Mouse (Mus musculus) testis, adult 2 months (tissue): ENCODE measurements around the gene Actc1. TPM values are rescaled to one million over a fixed set of nuclear protein-coding genes. Genes with fewer than 3 reads are reported as not detected.

Source experiments
- H3K27ac ChIP-seq: fragments of 200-500 bp; 2 replicates; pipeline ENCODE4 v1.5.1; 2012; ENCODE audit warnings: low read depth, low read length; ENCODE audit not compliant: control insufficient read depth, insufficient read depth
- H3K27me3 ChIP-seq: fragments of 200-500 bp; 2 replicates; pipeline ENCODE4 v1.6.1; 2012; ENCODE audit warnings: mild to moderate bottlenecking, low read length, moderate library complexity; ENCODE audit not compliant: control insufficient read depth, insufficient read depth
- H3K36me3 ChIP-seq: fragments of 200-500 bp; 2 replicates; pipeline ENCODE4 v1.6.1; 2012; ENCODE audit warnings: mild to moderate bottlenecking, low read length; ENCODE audit not compliant: control insufficient read depth, insufficient read depth
- H3K4me1 ChIP-seq: fragments of 200-500 bp; 2 replicates; pipeline ENCODE4 v1.6.1; 2012; ENCODE audit warnings: low read length; ENCODE audit not compliant: control insufficient read depth, insufficient read depth
- H3K4me3 ChIP-seq: fragments of 200-500 bp; 2 replicates; pipeline ENCODE4 v1.5.1; 2012; ENCODE audit warnings: low read depth, mild to moderate bottlenecking, low read length, moderate library complexity, mixed read lengths; ENCODE audit not compliant: control insufficient read depth
- CTCF ChIP-seq: fragments of 200-500 bp; IDR thresholded peaks from 2 replicates; pipeline ENCODE4 v1.5.1; 2012; ENCODE audit warnings: low read depth, mild to moderate bottlenecking, inconsistent platforms, low read length, moderate library complexity; ENCODE audit not compliant: control insufficient read depth, insufficient read depth, insufficient replicate concordance
- POLR2A ChIP-seq: fragments of 200-500 bp; IDR thresholded peaks from 2 replicates; pipeline ENCODE4 v1.6.1; 2012; ENCODE audit warnings: low read depth, mild to moderate bottlenecking, inconsistent platforms, low read length, moderate library complexity; ENCODE audit not compliant: control insufficient read depth
- polyA plus RNA-seq: library from polyadenylated mRNA; depleted of rRNA; stranded (reverse); fragments of >200 nt; gene quantifications from 2 replicates; pipeline ENCODE4 v1.2.3, GENCODE M21; 2012

The Actc1 gene
- polyA plus RNA-seq, 1 experiment: 0.57 TPM

DNA sequence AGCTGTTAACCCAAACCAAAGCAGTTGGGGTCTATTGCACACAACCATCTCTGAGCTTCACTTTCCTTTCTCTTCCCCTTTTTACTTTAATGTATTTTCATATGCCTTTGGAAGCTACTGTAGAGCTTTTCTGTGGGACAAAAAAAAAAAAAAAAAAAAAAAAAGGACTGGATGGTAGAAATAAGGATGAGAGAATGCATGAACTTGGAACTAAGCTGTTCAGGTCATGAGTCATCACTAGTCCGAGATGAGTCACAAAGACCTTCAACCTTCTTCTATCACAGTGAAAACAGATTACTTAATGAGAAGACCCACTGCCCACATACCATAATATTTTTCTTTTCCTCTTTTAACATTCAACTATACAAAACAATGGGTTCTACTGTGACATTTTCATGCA is 6.3 kb upstream of the Actc1 start:
- Histone ChIP-seq H3K4me1 (peaks cover 10% of the 10 kb centered on the region), H3K4me3 (no peak overlapping the region), H3K36me3 (no peaks in the 10 kb centered on the region), H3K27me3 (no peaks in the 10 kb centered on the region), H3K27ac (no peak overlapping the region)
- TF ChIP-seq CTCF (no peak), POLR2A (no peak)

DNA sequence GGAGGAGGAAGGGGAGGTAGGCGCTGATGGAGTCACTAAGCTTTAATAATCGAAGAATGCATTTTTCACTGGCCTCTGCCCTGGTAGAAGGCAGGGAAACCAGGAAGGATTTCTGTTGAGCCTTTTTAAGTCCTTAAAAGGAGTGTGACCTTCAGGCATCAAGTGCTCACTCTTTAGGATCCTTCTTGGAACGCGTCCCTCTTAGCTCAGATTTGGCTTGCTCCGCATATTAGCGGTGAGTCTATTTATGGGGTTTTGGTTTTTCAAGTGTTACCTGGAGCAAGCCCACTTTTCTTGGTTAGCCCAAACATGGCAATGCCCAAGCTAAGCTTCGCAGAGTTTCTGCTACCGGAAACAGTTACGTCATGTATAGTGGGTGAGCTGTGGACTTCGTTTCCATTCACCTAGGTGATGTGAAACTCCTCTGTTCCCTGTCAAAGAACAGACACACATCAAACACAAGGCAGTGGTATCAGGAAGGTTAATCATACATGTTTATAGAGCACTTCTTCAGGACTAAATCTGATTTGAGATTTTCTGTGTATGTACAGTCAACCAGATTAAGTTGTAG is 5.0 kb upstream of the Actc1 start:
- Histone ChIP-seq H3K4me3 (peak overlapping the region; percentile 13; the same call in 1 of the 2 replicates), H3K36me3 (no peaks in the 10 kb centered on the region), H3K27me3 (no peaks in the 10 kb centered on the region), H3K27ac (no peak overlapping the region), H3K4me1 (peaks cover 10% of the 10 kb centered on the region)
- no peak for TF ChIP-seq POLR2A

DNA sequence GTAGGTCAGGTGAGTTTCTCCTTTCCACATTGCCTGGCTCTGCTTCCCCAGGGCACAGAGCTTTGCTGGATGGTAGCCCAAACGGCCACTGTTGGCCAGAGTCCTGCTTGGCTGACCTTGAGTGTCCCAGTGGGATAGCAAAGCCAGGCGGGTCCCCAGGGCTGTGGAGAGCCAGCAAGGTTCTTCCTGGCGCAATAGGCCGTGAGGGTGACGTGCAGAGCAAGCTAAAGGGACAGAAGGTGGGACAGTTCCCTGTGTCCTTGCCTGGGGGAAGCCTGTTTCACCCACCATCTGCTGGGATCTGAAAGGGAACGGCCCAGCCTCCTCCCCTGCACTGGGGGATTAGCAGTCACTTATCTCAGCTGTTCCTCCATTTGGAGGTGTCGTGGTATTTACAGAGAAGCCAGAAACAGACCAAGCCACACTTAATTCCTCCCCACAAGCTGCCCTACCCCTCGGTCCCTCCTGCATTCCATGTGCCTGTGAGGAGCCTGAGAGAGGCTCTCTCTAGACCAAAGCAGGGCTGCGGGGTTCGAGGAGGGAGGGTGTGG is 4.0 kb upstream of the Actc1 start:
- H3K4me3 ChIP-seq: no peak overlapping the region
- H3K27ac ChIP-seq: no peak overlapping the region
- H3K27me3 ChIP-seq: no peaks in the 10 kb centered on the region

DNA sequence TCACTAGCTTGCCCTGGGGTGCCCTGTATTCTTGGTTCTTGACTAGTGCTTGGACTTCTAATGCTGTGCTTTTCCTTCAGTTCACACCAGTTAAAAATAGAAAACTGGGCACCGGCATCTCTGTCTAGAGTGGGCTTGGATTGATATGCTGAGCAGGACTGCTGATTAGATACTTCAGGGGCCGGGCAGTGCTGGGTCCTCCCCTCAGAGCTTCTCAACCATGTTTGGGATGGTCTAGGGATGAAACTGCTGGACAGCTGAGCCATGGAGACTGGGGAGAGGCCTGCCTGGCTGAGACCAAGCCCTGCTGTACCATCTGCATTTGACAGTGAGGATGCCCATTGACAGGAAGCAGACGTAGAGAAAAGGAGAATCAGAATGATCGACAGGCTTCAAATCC is 781 bp upstream of the Actc1 start:
- Histone ChIP-seq H3K4me1 (peaks cover 10% of the 10 kb centered on the region), H3K27ac (no peak overlapping the region), H3K36me3 (no peaks in the 10 kb centered on the region), H3K27me3 (no peaks in the 10 kb centered on the region), H3K4me3 (no peak overlapping the region)
- TF ChIP-seq CTCF (no peak), POLR2A (no peak)

More for the DNA sequence above, 4.0 kb upstream of the Actc1 start:
- H3K36me3 ChIP-seq: no peaks in the 10 kb centered on the region
- no peak for TF ChIP-seq CTCF
- TF ChIP-seq POLR2A: no peak
- peaks cover 10% of the 10 kb centered on the region for H3K4me1 ChIP-seq

DNA sequence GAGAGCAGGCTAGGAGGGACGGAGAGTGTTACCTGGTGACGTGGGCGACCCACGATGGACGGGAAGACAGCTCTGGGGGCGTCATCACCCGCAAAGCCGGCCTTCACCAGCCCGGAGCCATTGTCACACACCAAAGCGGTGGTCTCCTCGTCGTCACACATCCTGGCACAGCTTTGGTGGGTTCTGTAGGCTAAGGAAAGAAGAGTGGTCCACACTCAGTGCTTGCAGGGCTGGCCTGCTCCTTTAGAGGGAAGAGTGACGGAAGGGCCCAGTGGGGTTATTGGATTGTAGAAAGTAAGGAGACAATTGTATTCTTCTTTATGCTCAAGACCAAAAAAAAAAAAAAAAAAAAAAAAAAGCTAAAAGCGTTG is 1.5 kb downstream of the Actc1 start:
- Histone ChIP-seq H3K27ac (no peak overlapping the region), H3K36me3 (no peaks in the 10 kb centered on the region), H3K4me3 (no peak overlapping the region), H3K4me1 (no peaks in the 10 kb centered on the region), H3K27me3 (no peaks in the 10 kb centered on the region)
- TF ChIP-seq POLR2A (no peak), CTCF (no peak)

DNA sequence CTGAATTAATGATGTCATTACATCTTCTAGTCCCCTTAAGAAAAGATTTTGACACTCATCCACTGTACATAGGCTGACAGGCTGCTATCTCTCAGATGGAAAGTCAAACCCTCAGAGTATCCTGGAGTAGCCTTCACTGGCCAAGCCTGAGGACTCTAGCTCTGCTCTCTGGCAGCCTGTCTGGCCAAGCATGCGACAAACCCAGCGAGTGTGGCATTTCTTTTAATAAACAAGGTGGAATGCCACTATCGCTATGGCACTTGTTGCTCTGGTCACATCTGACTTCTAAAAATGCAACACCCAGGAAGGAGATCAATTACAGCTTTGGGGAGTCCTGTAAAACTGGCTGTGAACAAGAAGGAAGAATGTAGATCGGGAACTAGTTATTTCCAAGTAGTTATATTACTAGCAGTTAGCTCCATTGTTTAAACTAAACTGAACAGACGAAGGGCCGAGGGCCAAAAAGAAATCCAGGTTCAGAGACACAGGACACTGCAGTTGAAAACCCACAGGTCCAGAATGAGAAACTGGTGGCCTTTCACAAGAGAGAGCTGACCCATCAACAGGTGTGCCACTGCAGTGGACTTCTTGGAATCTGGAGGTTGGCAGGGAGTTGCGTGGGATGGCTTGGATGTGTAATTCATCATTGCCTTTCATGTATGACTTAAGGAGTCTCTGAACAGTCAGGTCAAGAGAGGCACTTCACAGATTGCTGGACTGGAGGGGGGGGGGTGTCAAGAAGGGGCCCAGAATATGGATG is 2.1 kb downstream of the Actc1 start:
- H3K4me1 ChIP-seq: no peaks in the 10 kb centered on the region
- no peaks in the 10 kb centered on the region for H3K36me3 ChIP-seq
- no peak overlapping the region for H3K27ac ChIP-seq
- H3K27me3 ChIP-seq: no peaks in the 10 kb centered on the region
- TF ChIP-seq CTCF (no peak), POLR2A (no peak)
- no peak overlapping the region for H3K4me3 ChIP-seq

DNA sequence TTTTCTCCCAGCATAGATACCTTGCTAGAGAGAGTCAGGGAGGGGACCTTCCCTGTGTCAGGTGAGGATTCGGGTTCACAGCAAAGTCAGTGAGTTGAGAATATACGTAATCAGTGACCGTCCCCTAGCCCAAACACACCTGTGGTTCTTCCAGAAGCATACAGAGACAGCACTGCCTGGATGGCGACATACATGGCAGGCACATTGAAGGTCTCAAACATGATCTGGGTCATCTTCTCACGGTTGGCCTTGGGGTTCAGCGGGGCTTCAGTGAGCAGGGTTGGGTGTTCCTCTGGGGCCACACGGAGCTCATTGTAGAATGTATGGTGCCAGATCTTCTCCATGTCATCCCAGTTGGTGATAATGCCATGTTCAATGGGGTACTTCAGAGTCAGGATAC is 3.2 kb downstream of the Actc1 start:
- Histone ChIP-seq H3K36me3 (no peaks in the 10 kb centered on the region), H3K4me1 (no peaks in the 10 kb centered on the region), H3K4me3 (no peak overlapping the region), H3K27me3 (no peaks in the 10 kb centered on the region), H3K27ac (no peak overlapping the region)
- TF ChIP-seq CTCF (no peak), POLR2A (no peak)

DNA sequence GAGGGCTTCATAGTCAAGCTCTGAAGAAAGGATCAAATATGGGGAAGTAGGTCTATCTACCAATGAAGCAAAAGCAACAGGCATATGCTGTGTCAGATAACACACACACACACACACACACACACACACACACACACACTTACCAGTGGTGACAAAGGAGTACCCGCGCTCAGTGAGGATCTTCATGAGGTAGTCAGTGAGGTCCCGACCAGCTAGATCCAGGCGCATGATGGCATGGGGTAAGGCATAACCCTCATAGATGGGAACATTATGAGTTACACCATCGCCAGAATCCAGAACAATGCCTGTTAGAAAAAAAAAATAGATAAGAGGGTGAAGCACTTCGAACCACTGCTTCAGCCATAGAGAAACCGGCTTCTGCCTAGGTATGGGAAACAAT is 4.0 kb downstream of the Actc1 start:
- Histone ChIP-seq H3K4me3 (no peak overlapping the region), H3K4me1 (no peaks in the 10 kb centered on the region), H3K27me3 (no peaks in the 10 kb centered on the region), H3K27ac (no peak overlapping the region), H3K36me3 (no peaks in the 10 kb centered on the region)
- TF ChIP-seq CTCF (no peak), POLR2A (no peak)
